Mouse (Mus musculus): ENCODE results near the gene Nid2. TPM values are rescaled to one million over a fixed set of nuclear protein-coding genes. Genes with fewer than 3 reads are reported as not detected.

Nid2 gene
- polyA plus RNA-seq, 1 experiment = 93.2 TPM

DNA sequence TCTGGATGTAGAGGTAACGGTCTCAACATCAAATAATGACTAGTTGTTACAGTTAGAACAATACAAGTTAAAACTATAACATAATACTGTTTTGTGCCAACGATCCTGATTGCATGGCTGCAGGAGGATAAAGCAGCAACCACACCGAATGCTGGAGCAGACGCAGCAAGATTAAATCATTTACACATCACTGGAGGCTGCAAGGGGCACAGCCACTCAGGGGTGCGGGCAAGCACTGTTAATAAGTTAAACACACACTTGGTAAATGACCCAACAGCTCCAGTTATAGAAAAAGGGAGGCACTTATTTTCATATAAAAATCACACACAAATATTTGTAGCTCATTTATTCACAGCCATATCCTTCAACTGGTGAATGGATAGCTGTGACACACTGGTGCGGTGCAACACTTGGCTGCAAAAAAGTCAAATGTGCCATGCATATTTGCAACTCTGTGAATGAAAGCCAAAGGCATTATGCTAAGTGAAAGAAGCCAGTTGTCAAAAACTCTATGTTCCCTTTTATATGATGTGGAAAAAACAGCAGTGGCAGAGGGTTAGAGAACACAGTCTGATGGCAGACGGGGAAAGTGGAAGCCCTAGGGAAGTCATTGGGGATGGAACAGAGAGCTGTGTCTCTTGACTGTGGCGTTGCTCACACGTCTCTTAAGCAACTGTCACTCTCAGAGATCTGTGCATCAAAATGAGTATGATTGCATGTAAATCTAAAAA lies 11.5 kb upstream of the Nid2 start:
- Histone ChIP-seq H3K4me1 (ENCODE audit: control insufficient read depth, insufficient read depth, low read length) (peaks cover 6% of the 10 kb centered on the region), H3K27ac (ENCODE audit: insufficient read depth, low read length) (no peak overlapping the region), H3K4me3 (ENCODE audit: insufficient read depth, low read length) (no peak overlapping the region)
- TF ChIP-seq CTCF (IDR thresholded peaks at IDR 0.05; ENCODE audit: borderline replicate concordance, insufficient read depth, low read length) (no peak), POLR2A (IDR thresholded peaks at IDR 0.05; ENCODE audit: low read depth, low read length) (no peak)

DNA sequence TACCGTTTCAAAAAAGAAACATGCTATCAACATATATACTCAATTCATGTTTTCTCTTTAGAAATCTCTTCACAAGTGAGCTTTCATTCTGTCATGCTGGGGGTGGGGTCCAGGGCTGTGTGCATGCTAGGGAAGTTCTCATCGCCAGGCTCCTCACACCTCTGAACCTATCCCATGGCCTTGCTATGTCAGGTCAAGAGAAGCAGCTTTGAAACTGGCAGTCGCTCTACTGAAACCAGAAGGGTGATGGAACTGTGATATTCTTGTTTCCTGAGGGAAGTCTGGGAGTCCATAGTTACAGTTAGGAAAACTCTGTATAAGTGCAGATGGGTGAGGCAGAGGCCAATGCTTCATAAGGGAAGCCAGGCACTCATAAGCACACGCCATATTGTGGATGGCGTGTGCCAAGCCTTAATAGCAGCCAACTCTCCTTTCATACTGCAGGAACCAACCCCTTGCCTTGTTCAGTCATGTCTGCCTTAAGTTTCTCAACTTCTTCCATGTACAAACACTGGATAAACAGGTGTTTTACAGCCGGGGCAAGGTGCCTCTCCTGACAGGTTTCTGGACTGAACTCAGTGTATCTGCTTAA lies 10.8 kb upstream of the Nid2 start:
- no peak overlapping the region for H3K27ac ChIP-seq (ENCODE audit: insufficient read depth, low read length)
- no peak for TF ChIP-seq CTCF (IDR thresholded peaks at IDR 0.05; ENCODE audit: borderline replicate concordance, insufficient read depth, low read length)
- TF ChIP-seq POLR2A (IDR thresholded peaks at IDR 0.05; ENCODE audit: low read depth, low read length) = no peak

DNA sequence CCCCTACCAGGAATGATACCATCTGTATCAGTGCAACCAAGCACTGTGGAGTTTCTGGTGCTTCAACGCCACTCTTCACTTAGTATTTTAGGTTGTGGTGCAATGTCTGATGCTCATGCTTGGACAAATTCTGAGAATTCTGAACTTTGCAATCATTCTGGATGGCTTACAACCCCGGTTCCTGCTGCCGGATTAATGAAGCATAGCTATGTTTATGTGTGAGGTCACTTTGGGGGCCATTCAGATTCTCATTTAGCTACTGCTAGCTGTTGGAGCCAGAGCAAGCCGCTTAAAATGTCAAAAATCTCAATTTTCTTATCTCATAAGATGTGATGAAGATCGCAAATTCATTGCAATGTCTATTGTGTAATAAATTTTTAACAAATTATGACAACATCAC lies 6.2 kb upstream of the Nid2 start:
- no peak for TF ChIP-seq POLR2A (IDR thresholded peaks at IDR 0.05; ENCODE audit: low read depth, low read length)
- TF ChIP-seq CTCF (IDR thresholded peaks at IDR 0.05; ENCODE audit: borderline replicate concordance, insufficient read depth, low read length) = no peak
- no peak overlapping the region for H3K4me3 ChIP-seq (ENCODE audit: insufficient read depth, low read length)
- peaks cover 27% of the 10 kb centered on the region for H3K4me1 ChIP-seq (ENCODE audit: control insufficient read depth, insufficient read depth, low read length)
- H3K27ac ChIP-seq (ENCODE audit: insufficient read depth, low read length) = no peak overlapping the region

More for the DNA sequence above, 10.8 kb upstream of the Nid2 start:
- peaks cover 9% of the 10 kb centered on the region for H3K4me1 ChIP-seq (ENCODE audit: control insufficient read depth, insufficient read depth, low read length)
- H3K4me3 ChIP-seq (ENCODE audit: insufficient read depth, low read length) = no peak overlapping the region

DNA sequence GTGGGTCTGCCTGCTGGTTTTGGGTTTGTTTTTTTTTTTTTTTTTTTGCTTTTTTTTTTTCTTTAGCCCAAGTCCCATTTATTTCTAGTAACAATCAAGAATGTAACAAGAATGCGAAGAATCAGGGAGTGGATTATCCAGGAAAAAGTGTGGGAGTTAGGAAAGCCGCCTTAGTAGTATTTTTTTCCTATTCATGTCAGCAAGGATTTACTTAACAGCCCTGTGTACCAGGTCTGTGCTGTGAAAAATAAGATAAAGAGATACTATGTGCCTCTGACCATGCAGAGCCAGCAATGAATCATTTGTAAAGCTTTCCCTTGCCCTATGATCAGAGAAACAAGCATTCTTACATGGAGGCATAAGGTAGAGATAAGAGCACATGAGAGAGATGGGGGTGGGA lies 4.8 kb upstream of the Nid2 start:
- Histone ChIP-seq H3K4me3 (ENCODE audit: insufficient read depth, low read length) (no peak overlapping the region), H3K27ac (ENCODE audit: insufficient read depth, low read length) (peak overlapping the region; percentile 73), H3K4me1 (ENCODE audit: control insufficient read depth, insufficient read depth, low read length) (peaks cover 31% of the 10 kb centered on the region)
- TF ChIP-seq POLR2A (IDR thresholded peaks at IDR 0.05; ENCODE audit: low read depth, low read length) (no peak), CTCF (IDR thresholded peaks at IDR 0.05; ENCODE audit: borderline replicate concordance, insufficient read depth, low read length) (no peak)

DNA sequence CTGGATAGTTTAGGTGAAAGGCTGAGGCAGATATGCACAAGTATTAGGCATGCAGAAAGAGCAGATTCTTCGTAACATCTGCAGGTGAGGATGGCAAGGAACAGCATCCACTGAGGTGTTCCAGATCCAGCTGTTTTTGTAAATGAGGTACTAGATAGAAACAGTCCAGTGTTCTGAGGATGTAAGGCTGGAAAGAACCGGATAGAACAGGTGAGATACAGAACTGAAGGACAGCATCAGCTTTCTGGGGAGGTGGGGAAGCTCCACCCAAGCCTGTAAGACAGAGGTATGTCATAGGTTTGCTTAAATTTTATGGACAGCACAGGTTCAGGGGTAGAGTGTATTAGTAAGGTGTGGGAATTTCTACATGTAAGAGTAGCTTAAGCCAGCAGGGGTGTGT lies 4.3 kb upstream of the Nid2 start:
- no peak overlapping the region for H3K4me3 ChIP-seq (ENCODE audit: insufficient read depth, low read length)
- TF ChIP-seq POLR2A (IDR thresholded peaks at IDR 0.05; ENCODE audit: low read depth, low read length) (no peak), CTCF (IDR thresholded peaks at IDR 0.05; ENCODE audit: borderline replicate concordance, insufficient read depth, low read length) (no peak)
- peak overlapping the region; percentile 73 for H3K27ac ChIP-seq (ENCODE audit: insufficient read depth, low read length)
- peaks cover 31% of the 10 kb centered on the region for H3K4me1 ChIP-seq (ENCODE audit: control insufficient read depth, insufficient read depth, low read length)

DNA sequence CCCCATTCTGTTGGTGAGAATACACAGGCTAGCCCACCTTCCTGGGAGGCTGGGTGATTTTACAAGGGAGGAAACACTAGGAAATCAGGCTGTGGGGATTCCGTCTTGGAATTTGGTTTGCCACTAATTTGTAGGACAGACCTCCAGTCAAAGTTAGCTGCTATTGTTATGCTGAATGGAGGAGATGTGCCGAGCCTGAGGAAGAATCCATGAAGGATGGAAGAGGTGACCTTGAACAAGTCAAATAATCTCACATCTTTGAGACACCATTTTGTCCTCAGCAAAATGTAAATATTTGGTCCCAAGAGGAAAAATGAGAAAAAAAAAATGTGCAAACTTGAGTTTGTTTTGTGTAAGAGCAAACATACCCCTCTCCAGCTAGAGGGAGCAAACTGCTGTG lies 1.3 kb upstream of the Nid2 start:
- no peak overlapping the region for H3K4me3 ChIP-seq (ENCODE audit: insufficient read depth, low read length)
- H3K4me1 ChIP-seq (ENCODE audit: control insufficient read depth, insufficient read depth, low read length) = peaks cover 30% of the 10 kb centered on the region
- H3K27ac ChIP-seq (ENCODE audit: insufficient read depth, low read length) = no peak overlapping the region
- TF ChIP-seq CTCF (IDR thresholded peaks at IDR 0.05; ENCODE audit: borderline replicate concordance, insufficient read depth, low read length) (no peak), POLR2A (IDR thresholded peaks at IDR 0.05; ENCODE audit: low read depth, low read length) (no peak)

DNA sequence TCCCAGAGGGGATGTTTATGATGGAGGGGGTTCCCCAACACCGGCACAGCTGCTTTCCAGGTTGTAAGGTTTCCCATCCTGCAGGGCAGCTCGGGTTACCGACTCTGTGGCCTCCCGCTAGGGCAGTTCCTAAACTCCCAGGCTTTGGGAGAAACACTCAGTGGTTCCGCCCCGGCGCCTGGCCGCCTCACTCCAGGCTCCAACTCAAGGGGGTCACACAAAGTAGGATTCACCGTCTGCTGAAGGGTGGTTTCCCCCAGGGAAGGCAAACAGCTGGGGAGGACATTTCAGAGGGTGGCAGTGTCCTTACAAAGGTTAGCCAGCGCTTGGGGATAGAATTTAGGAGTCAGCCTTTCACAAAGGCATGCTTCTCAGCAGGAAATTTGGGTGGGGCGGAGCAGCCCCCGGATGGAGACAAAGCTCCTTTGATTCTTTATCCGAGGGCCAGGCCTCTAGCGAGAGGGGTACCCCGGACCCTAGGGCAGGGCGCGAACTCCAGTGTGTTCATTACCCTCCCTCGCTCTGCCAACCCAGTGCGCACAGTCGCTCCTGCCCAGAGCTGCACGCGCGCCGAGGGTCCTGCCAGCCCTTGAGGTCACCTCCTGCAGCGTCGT lies 547 bp upstream of the Nid2 start:
- Histone ChIP-seq H3K27ac (ENCODE audit: insufficient read depth, low read length) (peak overlapping the region; percentile 44), H3K4me3 (ENCODE audit: insufficient read depth, low read length) (0 out of 2 replicates have a peak overlapping the region, but pooled peaks have one; percentile 2), H3K4me1 (ENCODE audit: control insufficient read depth, insufficient read depth, low read length) (peaks cover 28% of the 10 kb centered on the region)
- no peak for TF ChIP-seq CTCF (IDR thresholded peaks at IDR 0.05; ENCODE audit: borderline replicate concordance, insufficient read depth, low read length)
- TF ChIP-seq POLR2A (IDR thresholded peaks at IDR 0.05; ENCODE audit: low read depth, low read length) = no peak

DNA sequence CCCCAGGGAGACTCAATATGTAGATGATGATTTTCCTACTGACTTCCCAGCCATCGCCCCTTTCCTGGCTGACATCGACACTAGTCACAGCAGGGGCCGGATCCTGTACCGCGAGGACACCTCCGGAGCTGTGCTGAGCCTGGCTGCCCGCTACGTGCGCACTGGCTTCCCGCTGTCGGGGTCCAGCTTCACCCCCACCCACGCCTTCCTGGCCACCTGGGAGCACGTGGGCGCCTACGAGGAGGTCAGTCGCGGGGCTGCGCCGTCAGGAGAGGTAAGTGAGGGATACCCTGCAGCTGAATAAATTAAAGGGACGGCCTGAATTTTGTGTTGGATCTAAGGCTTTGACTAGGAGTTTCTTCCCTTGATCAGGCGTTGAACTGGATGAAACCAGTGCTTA lies 1.2 kb downstream of the Nid2 start:
- H3K4me1 ChIP-seq (ENCODE audit: control insufficient read depth, insufficient read depth, low read length) = peaks cover 16% of the 10 kb centered on the region
- H3K4me3 ChIP-seq (ENCODE audit: insufficient read depth, low read length) = peak overlapping the region; percentile 69
- no peak overlapping the region for H3K27ac ChIP-seq (ENCODE audit: insufficient read depth, low read length)
- TF ChIP-seq POLR2A (IDR thresholded peaks at IDR 0.05; ENCODE audit: low read depth, low read length) (no peak), CTCF (IDR thresholded peaks at IDR 0.05; ENCODE audit: borderline replicate concordance, insufficient read depth, low read length) (no peak)

DNA sequence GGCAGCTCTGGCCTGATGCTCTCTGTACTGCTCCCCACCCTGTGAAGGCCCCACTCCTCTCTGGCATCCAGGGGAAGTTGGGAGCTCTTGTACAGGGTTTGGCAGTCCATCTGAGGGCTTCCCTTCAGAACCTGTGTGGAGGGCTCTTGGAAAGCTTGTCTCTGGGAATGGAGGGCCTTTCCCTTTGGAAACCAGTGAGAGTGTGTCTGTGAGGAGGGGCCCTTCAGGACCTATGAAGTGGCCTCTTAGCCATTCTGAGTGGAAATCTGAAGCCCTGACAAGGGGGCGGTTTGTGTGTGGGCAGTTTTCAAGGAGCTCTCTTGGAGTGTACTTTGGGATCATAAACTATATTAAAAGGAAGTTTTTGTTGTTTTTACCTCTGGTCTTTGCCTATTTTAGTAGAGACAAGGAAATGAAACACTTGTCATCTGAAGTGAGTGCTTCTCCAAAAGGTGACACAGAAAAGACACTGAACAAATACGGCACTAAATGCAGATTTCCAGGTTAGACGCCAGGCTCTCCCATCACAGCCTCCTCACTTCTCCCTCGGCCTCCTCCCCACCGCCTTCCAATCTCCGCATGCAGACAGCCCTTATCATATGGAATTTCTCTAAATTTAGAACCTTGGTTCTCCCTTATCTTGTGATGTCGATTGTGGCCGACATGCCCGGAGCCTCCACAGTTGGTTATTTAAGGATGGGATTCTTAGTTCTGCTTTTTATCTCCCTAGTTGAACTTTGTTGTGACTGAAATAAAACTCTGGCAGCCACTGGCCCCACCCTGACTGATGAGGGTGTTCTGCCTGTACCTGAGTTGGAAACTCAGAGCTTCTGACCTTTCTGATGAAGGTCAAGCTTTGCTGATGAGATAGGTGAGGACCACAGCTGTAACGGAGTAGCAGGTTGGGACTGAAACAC lies 8.5 kb downstream of the Nid2 start:
- Histone ChIP-seq H3K4me1 (ENCODE audit: control insufficient read depth, insufficient read depth, low read length) (no peaks in the 10 kb centered on the region; the same call in 1 of the 2 replicates), H3K4me3 (ENCODE audit: insufficient read depth, low read length) (no peak overlapping the region), H3K27ac (ENCODE audit: insufficient read depth, low read length) (no peak overlapping the region)
- TF ChIP-seq POLR2A (IDR thresholded peaks at IDR 0.05; ENCODE audit: low read depth, low read length) (no peak), CTCF (IDR thresholded peaks at IDR 0.05; ENCODE audit: borderline replicate concordance, insufficient read depth, low read length) (no peak)
